Mouse (Mus musculus) gastrocnemius, postnatal 36 days (tissue): Measurements from ENCODE around the gene Tmem117. TPM values are rescaled to one million over a fixed set of nuclear protein-coding genes. Genes with fewer than 3 reads are reported as not detected.

Source experiments
- DNase-seq, 2 experiments: peaks; one replicate each; pipeline ENCODE4 v3.0.0; 2022
- intact Hi-C: fragments of 180-260 bp; cut with DNase I; formaldehyde crosslinking; loops from one replicate; pipeline ENCODE4 v1.15.1; 2025
- total RNA-seq, 2 experiments: library from RNA; stranded (reverse); gene quantifications; 2 replicates each; pipeline ENCODE4 v1.2.3; 2021

Tmem117 gene
- total RNA-seq, 2 experiments from 2014 or later = 21.2 to 21.3 TPM

DNA sequence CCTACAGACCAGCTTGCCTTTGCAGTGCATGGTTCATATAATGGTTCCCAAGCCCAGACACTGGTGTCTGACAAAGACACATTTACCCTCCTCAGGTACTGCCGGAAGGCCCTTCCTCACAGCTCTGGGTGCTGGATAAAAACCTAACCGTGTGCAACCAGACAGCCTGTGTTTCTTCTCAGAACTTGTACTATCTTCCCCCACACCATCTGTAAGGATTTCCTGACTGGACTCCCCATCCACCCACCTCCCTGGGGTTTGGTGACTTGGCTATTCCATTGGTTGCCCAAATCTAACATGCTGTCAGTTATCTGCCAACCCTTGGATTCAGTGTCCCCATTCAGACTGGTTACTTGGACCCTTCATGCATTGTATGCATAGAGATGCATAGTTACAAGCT, 232.1 kb downstream of the Tmem117 start:
- DNase-seq = no peak
- intact Hi-C loops = no loop called here

GRCm38 (mm10) chr15:94864134-94864533, 235.1 kb downstream of the Tmem117 start:
- intact Hi-C loops = no loop called here
- no peak for DNase-seq

GRCm38 (mm10) chr15:94868372-94868771, 239.3 kb downstream of the Tmem117 start:
- intact Hi-C loops = no loop called here
- no peak for DNase-seq

DNA sequence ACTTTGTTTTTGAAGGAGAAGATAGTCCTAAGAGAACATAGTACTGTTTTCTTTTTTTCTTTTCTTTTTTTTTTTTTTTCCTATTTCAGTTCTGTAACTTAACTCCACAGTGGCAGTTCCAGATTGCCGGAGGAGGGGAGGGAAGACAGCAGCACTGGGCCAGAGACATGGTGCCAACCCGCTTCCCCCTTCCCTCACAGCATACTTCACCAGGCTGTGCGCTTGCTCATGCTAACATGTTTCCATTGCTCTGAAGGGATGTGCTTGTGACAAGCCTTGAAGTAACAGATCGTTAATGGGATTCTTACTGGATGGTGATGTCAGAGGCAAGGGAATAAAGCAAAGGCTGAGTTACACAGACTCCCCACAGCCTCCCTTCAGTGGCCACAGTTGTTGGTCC, 256.0 kb downstream of the Tmem117 start:
- no peak for DNase-seq
- intact Hi-C loops = no loop called here

GRCm38 (mm10) chr15:94893201-94893600, 264.2 kb downstream of the Tmem117 start:
- intact Hi-C loops = no loop called here
- DNase-seq = no peak

DNA sequence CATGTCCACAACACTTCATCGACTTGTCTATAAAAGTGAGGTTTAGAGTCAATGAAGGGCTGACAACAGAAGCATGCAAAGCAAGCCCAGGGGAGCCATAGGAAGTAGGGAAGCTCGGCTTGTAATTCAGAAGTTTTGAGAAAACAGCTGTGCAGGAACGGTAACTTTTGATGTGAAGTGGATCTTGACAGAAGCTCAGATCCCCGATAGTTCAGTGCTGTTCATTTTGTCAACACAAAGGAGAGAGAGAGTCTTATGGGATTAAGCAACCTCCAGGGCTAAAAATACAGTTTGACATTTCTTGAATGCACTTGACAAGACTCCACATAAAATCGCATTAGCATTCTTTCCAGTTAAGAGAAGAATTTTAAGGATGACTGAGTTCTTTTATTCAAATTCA, 265.1 kb downstream of the Tmem117 start:
- intact Hi-C loops = no loop called here
- DNase-seq = no peak

DNA sequence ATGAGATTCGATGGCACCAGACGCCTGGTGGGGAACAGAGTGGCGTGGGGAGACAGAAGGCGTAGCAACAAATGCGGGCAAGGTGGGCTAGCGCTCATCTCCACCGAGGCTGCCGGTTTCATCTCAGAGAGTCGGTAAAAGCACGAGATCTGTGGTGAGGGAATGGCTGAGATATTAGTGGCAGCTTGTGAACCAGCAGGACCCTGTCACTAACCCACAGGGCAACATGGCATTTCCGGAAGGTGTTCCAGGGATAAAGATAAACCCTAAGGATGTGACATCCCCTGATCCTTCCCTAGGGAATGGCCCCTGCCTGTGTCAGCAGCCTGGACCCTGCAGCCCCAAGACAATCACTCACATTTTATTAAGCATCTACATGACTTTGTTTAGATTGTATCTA, 266.6 kb downstream of the Tmem117 start:
- intact Hi-C loops = no loop called here
- no peak for DNase-seq

- intact Hi-C loops = no loop called here
- no peak for DNase-seq
These were observed 274.2 kb downstream of the Tmem117 start for GRCm38 (mm10) chr15:94903188-94903587.

GRCm38 (mm10) chr15:94904672-94905407, 275.8 kb downstream of the Tmem117 start:
- intact Hi-C loops = no loop called here

DNA sequence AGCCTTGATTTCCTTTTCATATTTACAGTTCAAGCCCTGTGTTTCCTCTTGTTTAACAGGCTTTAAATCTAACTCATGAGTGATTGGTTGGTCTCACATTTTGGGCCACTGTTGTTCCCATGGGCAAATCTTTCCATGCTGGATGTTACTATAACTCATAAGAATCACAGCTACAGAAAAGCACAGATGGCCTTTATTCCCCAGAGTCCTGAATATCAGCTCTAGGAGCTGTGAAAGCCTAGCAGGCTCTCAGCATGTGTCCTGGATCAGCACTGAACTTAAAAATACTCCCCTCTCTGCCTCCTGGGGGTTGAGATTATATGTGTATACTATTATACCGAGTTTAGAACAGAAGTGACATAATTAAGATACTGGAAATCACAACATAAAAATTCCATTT, 292.6 kb downstream of the Tmem117 start:
- intact Hi-C loops = no loop called here

More at GRCm38 (mm10) chr15:94904672-94905407, 275.8 kb downstream of the Tmem117 start:
- no peak for DNase-seq

DNA sequence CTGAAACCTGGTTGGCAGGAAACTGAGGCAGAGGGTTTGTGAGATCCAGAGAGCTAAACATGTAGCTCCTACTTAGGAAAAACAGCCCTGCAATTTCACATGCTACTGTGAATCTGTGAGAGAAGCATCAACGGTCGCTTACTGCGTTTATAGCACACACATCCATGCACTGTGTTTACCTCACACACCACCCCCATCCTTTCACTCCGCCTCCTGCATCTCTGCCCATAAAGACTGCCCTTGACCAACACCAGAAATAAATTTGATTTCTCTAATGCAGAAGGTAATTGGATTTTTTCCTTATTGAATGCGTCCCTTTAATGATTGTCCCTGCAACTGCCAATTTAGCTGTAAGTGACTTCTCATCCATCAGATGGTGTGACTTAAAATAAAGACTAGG, 299.0 kb downstream of the Tmem117 start:
- intact Hi-C loops = no loop called here
- no peak for DNase-seq

More for the DNA sequence above, 292.6 kb downstream of the Tmem117 start:
- DNase-seq = no peak

GRCm38 (mm10) chr15:94930743-94931142, 301.7 kb downstream of the Tmem117 start:
- intact Hi-C loops = no loop called here
- DNase-seq = no peak

GRCm38 (mm10) chr15:94933044-94933443, 304.0 kb downstream of the Tmem117 start:
- intact Hi-C loops = no loop called here
- DNase-seq = no peak

DNA sequence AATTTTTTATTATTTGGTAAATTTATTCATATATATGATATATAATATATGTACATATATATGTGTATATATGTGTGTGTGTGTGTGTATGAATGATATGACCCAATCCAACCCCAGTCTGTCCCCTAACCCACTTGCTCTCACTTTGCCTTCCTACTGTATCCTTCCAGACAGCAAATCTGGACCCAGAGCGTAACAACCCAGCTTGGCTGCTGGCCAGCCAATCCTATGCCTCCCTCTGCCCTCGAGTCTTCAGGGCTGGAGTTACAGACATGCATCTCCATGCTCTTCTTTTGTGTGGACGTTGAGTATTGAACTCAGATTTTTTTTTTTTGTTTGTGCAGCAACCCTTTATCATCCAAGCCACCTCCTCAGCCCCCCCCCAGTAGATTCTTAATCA, 304.4 kb downstream of the Tmem117 start:
- no peak for DNase-seq
- intact Hi-C loops = no loop called here

GRCm38 (mm10) chr15:94941954-94942353, 312.9 kb downstream of the Tmem117 start:
- intact Hi-C loops = no loop called here
- no peak for DNase-seq

DNA sequence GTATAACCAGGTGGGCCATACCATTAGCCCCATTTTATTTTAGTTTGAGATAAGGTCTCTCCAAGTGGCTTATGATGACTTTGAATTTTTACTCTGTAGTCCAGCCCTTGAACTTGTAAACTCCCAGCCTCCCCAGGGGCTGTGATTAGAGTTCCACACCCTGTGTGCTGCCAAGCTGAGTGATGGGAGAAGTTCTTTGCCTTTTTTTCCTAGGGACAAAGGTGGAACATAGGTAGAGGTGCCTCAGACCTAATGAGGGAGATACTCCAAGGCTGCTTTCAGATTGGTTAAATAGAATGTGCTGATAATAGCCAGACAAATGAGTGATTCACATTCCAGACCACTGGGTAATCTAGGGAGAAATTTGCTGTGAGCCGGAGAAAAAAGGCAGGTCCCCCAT, 313.4 kb downstream of the Tmem117 start:
- DNase-seq = no peak
- intact Hi-C loops = no loop called here

DNA sequence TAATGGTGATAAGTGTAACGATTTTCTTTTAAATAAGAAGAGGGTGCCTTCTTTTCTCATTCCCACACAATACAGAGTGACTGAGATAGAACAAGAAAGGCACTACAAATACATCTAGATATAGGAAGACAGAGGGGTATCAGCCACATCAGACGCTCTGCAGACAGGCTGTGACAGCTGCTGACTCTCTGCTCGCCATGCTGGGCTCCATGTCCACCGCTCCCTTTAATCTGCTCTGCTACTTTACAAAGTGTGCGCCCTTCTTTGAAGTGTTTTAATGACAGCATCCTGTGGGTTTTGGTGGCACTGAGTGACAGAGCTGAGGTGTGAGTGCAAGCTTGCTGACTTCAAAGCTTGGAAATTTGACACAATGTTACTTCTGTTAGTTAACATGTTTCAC, 314.9 kb downstream of the Tmem117 start:
- DNase-seq = no peak
- intact Hi-C loops = no loop called here

DNA sequence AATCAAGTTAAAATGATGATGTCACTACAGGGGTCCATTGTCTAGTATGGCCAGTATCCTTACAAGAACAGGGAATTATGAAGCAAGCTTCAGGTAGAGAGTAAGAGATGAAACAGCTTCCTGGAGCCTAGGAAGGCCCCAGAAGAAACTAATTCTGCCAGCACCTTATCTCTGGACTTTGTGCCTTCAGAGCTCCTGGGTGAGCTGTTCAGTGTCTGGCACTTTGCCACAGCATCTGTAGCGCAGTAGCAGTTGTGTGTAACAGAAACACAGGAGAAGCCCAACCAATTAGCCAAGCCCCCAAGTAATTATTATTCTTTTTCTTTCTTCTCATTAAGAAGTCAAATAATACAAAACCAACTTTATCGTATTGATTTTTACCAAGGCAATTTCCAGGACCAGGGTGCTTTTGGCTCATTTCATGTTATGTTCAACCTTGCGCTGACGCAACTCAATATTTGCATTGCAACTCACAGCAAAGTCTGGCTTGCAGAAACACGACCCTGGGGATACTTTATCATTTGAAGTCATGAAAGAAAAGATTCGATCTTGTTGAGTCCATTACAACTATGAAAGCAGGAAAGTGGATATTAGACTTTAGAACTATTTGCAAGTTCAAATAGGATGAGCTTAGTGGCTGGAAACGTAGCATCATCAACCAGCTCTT, 322.5 kb downstream of the Tmem117 start:
- no peak for DNase-seq
- intact Hi-C loops = no loop called here

GRCm38 (mm10) chr15:94956697-94957096, 327.7 kb downstream of the Tmem117 start:
- intact Hi-C loops = no loop called here
- no peak for DNase-seq

DNA sequence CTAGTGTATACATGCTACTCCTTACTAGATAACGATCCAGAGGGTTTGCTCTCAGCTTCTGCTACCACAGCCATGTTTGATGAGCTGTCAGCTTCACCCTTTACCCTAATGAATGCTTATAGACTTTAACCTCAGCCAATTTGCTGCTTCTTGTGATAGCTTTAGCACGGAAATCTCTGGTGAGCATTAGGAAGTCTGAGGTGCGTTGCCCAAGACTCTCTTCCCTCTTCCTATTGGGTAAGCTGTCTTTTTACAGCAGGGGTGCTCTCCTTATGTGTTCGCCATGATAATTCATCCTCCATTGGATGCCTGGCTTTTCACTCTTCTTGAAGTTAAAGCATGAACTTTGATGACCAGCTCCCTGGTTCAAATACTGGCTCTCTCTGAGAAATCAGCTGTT, 328.2 kb downstream of the Tmem117 start:
- no peak for DNase-seq
- intact Hi-C loops = no loop called here

- DNase-seq = no peak
- intact Hi-C loops = no loop called here
These were observed 338.0 kb downstream of the Tmem117 start for GRCm38 (mm10) chr15:94967004-94967403.
